Mouse (Mus musculus) neutrophil, adult 5-6 weeks (primary cell): ENCODE results near the gene Cdc42ep2. TPM values are rescaled to one million over a fixed set of nuclear protein-coding genes. Genes with fewer than 3 reads are reported as not detected.

Experiments
- ATAC-seq: fragments of 151-379, 151-347 bp; 2 replicates; pipeline ENCODE4 v1.8.0; 2017; ENCODE audit warnings: mild to moderate bottlenecking, moderate TSS enrichment; ENCODE audit not compliant: insufficient number of reproducible peaks, poor library complexity, low FRiP score, severe bottlenecking; ENCODE audit errors: extremely low read depth
- total RNA-seq: library from RNA; stranded (forward); fragments of 200-1000 nt; gene quantifications from 2 replicates; pipeline ENCODE4 v1.2.3, GENCODE M21; 2017

The Cdc42ep2 gene
- total RNA-seq, 1 experiment from 2014 or later, result 3.8 TPM

GRCm38 (mm10) chr19:5944145-5944544 lies 19.5 kb upstream of the Cdc42ep2 start:
- ATAC-seq, result no peak

- no peak for ATAC-seq
Observed at GRCm38 (mm10) chr19:5943404-5943803, 18.8 kb upstream of the Cdc42ep2 start.

- ATAC-seq, result no peak
Observed at GRCm38 (mm10) chr19:5942581-5942980, 18.0 kb upstream of the Cdc42ep2 start.

- no peak for ATAC-seq
Observed at GRCm38 (mm10) chr19:5940656-5941055, 16.0 kb upstream of the Cdc42ep2 start.

DNA sequence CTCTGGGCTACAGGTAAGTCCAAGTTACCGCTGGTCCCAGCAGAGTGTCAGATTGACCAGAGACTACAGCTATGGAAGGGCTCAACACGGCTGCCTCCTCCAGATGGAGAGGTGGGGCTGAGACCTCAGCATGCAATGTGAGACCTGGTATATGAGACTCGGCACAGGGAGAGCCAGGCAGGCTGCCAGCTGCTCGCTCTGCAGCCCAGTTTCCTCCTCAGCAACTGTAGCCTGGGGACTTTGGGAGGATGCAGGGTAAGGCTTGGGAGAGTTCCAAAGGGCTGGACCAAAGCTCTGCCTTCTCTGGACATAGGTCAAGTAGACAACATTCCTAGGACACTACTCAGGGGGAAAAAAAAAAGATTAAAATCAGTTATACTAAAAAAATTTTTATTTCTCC lies 15.6 kb upstream of the Cdc42ep2 start:
- no peak for ATAC-seq

GRCm38 (mm10) chr19:5939715-5940114 lies 15.1 kb upstream of the Cdc42ep2 start:
- no peak for ATAC-seq

- no peak for ATAC-seq
Observed at GRCm38 (mm10) chr19:5938516-5938915, 13.9 kb upstream of the Cdc42ep2 start.

DNA sequence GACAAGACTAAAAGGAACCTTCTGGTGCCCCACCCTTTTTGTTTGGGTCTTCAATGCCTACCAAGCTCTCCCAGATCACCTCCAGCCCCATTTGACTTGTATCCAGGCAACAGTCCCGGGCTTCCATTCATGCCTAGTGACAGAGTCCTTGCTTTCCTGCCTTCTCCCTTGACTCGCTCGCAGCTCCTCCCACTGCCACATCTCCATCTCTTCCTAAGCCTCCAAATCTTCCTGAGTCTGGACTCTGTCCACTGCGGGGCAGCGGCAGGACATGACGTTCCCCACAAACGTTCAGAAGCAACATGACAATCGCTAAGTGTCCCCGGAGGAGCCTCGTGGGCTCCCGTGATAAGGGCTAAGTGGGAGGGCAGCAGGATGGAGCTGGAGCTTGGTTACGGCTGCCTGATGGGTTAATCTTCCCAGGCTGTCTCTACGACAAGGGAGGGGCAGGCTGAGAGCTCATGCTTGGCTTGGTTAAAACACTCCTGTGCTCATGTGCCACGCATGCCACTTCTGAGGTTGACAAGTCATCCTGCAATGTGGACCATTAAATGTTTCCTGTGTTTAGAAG lies 13.3 kb upstream of the Cdc42ep2 start:
- ATAC-seq, result no peak

- ATAC-seq, result no peak
Observed at GRCm38 (mm10) chr19:5937095-5937835, 12.6 kb upstream of the Cdc42ep2 start.

GRCm38 (mm10) chr19:5935691-5936090 lies 11.1 kb upstream of the Cdc42ep2 start:
- no peak for ATAC-seq

GRCm38 (mm10) chr19:5935266-5935665 lies 10.7 kb upstream of the Cdc42ep2 start:
- ATAC-seq, result no peak

- peak; percentile 63 for ATAC-seq
Observed at GRCm38 (mm10) chr19:5929634-5930596, 5.3 kb upstream of the Cdc42ep2 start.

DNA sequence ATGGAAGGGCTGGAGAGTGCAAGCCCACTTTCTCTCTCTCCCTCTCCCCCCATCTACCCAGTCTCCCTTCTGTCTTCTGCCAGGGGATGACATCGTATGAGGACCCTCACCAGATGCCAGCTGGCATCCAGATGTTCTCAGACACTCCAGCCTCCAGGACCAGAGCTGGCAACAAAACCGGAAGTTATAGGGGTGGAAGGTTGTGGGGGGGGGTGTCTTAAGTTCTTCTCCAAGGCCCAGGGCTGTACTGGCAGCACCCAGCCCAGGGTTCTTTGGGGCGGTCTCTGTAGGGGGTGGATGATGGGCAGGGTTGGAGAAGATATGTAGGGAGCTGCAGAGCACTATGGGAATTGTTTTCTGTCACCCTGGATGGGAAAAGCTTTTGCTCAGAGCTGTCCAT lies 3.9 kb upstream of the Cdc42ep2 start:
- no peak for ATAC-seq

DNA sequence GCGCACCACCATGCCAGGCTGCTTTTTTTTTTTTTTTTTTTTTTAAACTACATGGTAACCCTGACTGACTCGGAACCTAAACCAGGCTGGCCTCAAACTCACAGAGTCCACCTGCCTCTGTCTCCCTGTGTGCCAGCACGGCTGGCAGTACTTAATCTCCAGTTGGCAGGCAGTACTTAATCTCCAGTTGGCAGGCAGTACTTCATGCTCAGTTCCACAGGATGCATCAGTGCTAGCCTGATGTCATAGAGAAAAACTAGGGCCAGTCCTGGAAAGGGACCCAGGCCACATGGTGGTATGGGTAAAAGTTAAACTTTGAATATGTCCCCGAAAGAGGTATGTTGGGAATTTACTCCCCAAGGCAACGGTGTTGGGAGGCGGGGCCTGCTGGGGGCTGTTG lies 3.5 kb upstream of the Cdc42ep2 start:
- no peak for ATAC-seq

DNA sequence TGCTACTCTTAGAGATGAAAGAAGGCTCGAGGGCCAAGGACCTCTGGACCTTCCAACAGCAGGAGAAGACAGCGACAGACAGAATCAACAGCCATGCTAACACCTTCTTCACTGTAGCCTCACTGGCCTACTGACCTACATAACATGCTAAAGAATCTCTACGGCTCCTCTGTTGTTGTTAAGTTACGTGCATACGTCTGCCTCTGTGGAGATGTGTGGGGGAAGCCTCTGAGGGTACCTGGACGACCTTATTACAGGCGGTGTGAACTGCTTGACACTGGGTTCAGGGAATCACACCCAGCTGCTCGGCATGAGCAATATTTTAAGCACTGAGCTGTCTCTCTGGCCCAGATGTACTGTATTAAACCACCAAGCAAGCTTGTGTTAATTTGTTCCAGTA lies 2.9 kb upstream of the Cdc42ep2 start:
- no peak for ATAC-seq

DNA sequence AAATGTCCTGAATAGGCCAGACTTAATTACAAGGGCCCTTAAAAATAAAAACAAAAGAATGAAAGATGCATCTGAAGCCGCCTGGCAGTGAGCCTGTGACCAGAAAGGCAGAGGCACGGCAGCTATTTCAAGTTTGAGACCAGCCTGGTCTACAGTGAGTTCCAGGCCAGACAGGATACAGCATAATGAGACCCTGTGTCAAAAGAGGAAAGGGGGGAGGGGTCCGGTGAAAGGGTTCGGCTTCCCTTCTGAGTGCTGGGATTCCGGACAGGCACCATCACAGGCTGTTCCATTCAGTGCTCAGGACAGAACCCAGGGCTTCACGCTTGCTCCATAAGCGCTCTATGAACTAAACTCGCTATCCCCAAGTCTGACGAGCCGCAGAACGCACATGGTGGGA lies 2.4 kb upstream of the Cdc42ep2 start:
- ATAC-seq, result no peak

GRCm38 (mm10) chr19:5925311-5925855 lies 767 bp upstream of the Cdc42ep2 start:
- ATAC-seq, result no peak

- peak; percentile 62 for ATAC-seq
Observed at GRCm38 (mm10) chr19:5923990-5924712, 465 bp downstream of the Cdc42ep2 start.

DNA sequence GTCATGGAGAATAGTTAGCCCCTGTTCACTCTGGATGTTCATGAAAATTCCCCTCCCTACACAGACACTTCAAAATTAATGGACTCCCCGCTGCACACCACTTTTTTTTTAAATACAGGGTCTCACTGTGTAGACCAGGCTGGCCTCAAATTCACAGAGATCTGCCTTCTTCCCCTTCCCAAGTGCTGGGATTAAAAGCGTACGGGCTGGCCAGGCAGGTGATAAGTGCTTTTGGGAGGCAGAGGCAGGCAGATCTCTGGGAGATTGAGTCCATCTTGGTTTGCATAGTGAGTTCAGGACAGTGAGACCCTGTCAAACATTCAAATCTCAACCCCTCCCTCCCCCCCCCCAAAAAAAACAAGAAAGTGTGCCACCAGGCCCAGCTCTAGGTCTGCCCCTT lies 1.7 kb downstream of the Cdc42ep2 start:
- ATAC-seq, result no peak
